Mouse (Mus musculus) ES-E14 (cell line): ENCODE measurements around the gene Axin1.

Experiments
- CHD2 ChIP-seq: IDR thresholded peaks from 2 replicates; pipeline ENCODE4 v1.6.1; 2014; ENCODE audit warnings: mild to moderate bottlenecking, low read depth, low read length, inconsistent platforms
- HCFC1 ChIP-seq: IDR thresholded peaks from 2 replicates; pipeline ENCODE4 v1.6.1; 2012; ENCODE audit warnings: low read length, inconsistent platforms, borderline replicate concordance; ENCODE audit not compliant: insufficient read depth

GRCm38 (mm10) chr17:26115956-26116487 lies 22.5 kb upstream of the Axin1 start:
- TF ChIP-seq CHD2 = no peak
- no peak for TF ChIP-seq HCFC1
